Mouse (Mus musculus): ENCODE measurements around the gene Tmem80.

Gene Tmem80

GRCm38 (mm10) chr7:141324686-141325085, 2.9 kb upstream of the Tmem80 start:
- no peak for DNase-seq (ENCODE audit: low spot score in 2 of 2)

GRCm38 (mm10) chr7:141326546-141327446, 743 bp upstream of the Tmem80 start:
- peak in 1 of 2 experiments; percentile 26 for DNase-seq (ENCODE audit: low spot score in 2 of 2)

- DNase-seq (ENCODE audit: low spot score in 2 of 2) = no peak
Measured at GRCm38 (mm10) chr7:141328373-141328990, 943 bp downstream of the Tmem80 start.

GRCm38 (mm10) chr7:141330706-141331105, 3.2 kb downstream of the Tmem80 start:
- DNase-seq (ENCODE audit: low spot score in 2 of 2) = no peak

GRCm38 (mm10) chr7:141331990-141332389, 4.5 kb downstream of the Tmem80 start:
- no peak for DNase-seq (ENCODE audit: low spot score in 2 of 2)

GRCm38 (mm10) chr7:141335044-141335579, 7.6 kb downstream of the Tmem80 start:
- no peak for DNase-seq (ENCODE audit: low spot score in 2 of 2)

- DNase-seq (ENCODE audit: low spot score in 2 of 2) = no peak
Measured at GRCm38 (mm10) chr7:141335682-141336081, 8.1 kb downstream of the Tmem80 start.

GRCm38 (mm10) chr7:141336296-141336695, 8.8 kb downstream of the Tmem80 start:
- no peak for DNase-seq (ENCODE audit: low spot score in 2 of 2)

GRCm38 (mm10) chr7:141337716-141338416, 10.3 kb downstream of the Tmem80 start:
- no peak for DNase-seq (ENCODE audit: low spot score in 2 of 2)

- no peak for DNase-seq (ENCODE audit: low spot score in 2 of 2)
Measured at GRCm38 (mm10) chr7:141338576-141339131, 11.1 kb downstream of the Tmem80 start, which contains the start of gene Eps8l2. Gene Eps8l2, plus strand, starts transcription at chr7:141338880.

GRCm38 (mm10) chr7:141339215-141339920, 11.8 kb downstream of the Tmem80 start:
- DNase-seq (ENCODE audit: low spot score in 2 of 2) = no peak

- no peak for DNase-seq (ENCODE audit: low spot score in 2 of 2)
Measured at GRCm38 (mm10) chr7:141340023-141340422, 12.5 kb downstream of the Tmem80 start.

GRCm38 (mm10) chr7:141340476-141340875, 12.9 kb downstream of the Tmem80 start:
- DNase-seq (ENCODE audit: low spot score in 2 of 2) = no peak

- no peak for DNase-seq (ENCODE audit: low spot score in 2 of 2)
Measured at GRCm38 (mm10) chr7:141341689-141342226, 14.2 kb downstream of the Tmem80 start.

GRCm38 (mm10) chr7:141343230-141343629, 15.7 kb downstream of the Tmem80 start:
- DNase-seq (ENCODE audit: low spot score in 2 of 2) = no peak

GRCm38 (mm10) chr7:141343696-141344095, 16.2 kb downstream of the Tmem80 start:
- DNase-seq (ENCODE audit: low spot score in 2 of 2) = no peak

GRCm38 (mm10) chr7:141344787-141345186, 17.2 kb downstream of the Tmem80 start:
- no peak for DNase-seq (ENCODE audit: low spot score in 2 of 2)

GRCm38 (mm10) chr7:141351061-141351460, 23.5 kb downstream of the Tmem80 start:
- DNase-seq (ENCODE audit: low spot score in 2 of 2) = no peak

- no peak for DNase-seq (ENCODE audit: low spot score in 2 of 2)
Measured at GRCm38 (mm10) chr7:141355051-141355450, 27.5 kb downstream of the Tmem80 start.

- DNase-seq (ENCODE audit: low spot score in 2 of 2) = no peak
Measured at GRCm38 (mm10) chr7:141355626-141356326, 28.2 kb downstream of the Tmem80 start.
